Mouse (Mus musculus): ENCODE data around the gene Cars. TPM values are rescaled to one million over a fixed set of nuclear protein-coding genes. Genes with fewer than 3 reads are reported as not detected.

The Cars gene
- total RNA-seq, 2 experiments from 2014 or later: 20.4 to 20.6 TPM

- DNase-seq: no peak
Observed at GRCm38 (mm10) chr7:143511335-143511712, 88.6 kb downstream of the Cars start.

- no peak for DNase-seq
Observed at GRCm38 (mm10) chr7:143510593-143511334, 89.1 kb downstream of the Cars start.

- DNase-seq: no peak
Observed at GRCm38 (mm10) chr7:143509566-143509965, 90.3 kb downstream of the Cars start.

Small RNA genes lying within 50 kb of the gene (microRNA-seq; reads per million reads assigned to microRNA genes)
- 0.27 to 0.38 reads per million in 2 experiments for gene Mir7064

Other genes with a start within 250 kb of the Cars start
- 10 to 100 TPM; 22.9 to 30.2 TPM for gene Cdkn1c, start 139.0 kb downstream of the Cars start, total RNA-seq (2021)
- gene Slc22a18, start 126.4 kb downstream of the Cars start, total RNA-seq (2021): under 1 TPM; 0.50 to 0.87 TPM
- not detected for gene Phlda2, start 96.9 kb downstream of the Cars start, total RNA-seq (2021)
- gene Nap1l4, start 51.0 kb downstream of the Cars start, total RNA-seq (2021): 100 to 1,000 TPM; 185 to 191 TPM
- under 1 TPM; 0.50 to 0.80 TPM for gene Tnfrsf26, start 28.6 kb upstream of the Cars start, total RNA-seq (2021)
- 1 to 10 TPM; 2.7 to 3.3 TPM for gene Tnfrsf22, start 49.6 kb upstream of the Cars start, total RNA-seq (2021)
- gene Tnfrsf23, start 85.8 kb upstream of the Cars start, total RNA-seq (2021): 1 to 10 TPM; 3.2 to 5.1 TPM
- gene Osbpl5, start 156.9 kb upstream of the Cars start, total RNA-seq (2021): 10 to 100 TPM; 16.6 to 17.6 TPM
- gene Mrgprg, start 166.9 kb upstream of the Cars start, total RNA-seq (2021): under 1 TPM in 1 of 2 experiments, not detected in 1; 0.36 TPM
- 1 to 10 TPM; 1.6 to 2.0 TPM for gene Mrgpre, start 184.4 kb upstream of the Cars start, total RNA-seq (2021)
- gene Nadsyn1, start 222.8 kb upstream of the Cars start, total RNA-seq (2021): 1 to 10 TPM; 5.0 to 5.5 TPM
- 1 to 10 TPM; 6.3 to 8.5 TPM for gene Dhcr7, start 223.1 kb upstream of the Cars start, total RNA-seq (2021)